Mouse (Mus musculus) fibroblast of lung, adult 2 months (primary cell): ENCODE measurements at regions not wholly inside any gene's neighbourhood (a gene's known extent, or its start where the extent isn't known, plus 50 kb on each side); places are given as distances from the start of the nearest gene placed in this dataset.

Experiments used
- DNase-seq: peaks from one replicate; pipeline ENCODE4 v3.0.0-alpha.2; 2011; ENCODE audit warnings: low read depth

DNA sequence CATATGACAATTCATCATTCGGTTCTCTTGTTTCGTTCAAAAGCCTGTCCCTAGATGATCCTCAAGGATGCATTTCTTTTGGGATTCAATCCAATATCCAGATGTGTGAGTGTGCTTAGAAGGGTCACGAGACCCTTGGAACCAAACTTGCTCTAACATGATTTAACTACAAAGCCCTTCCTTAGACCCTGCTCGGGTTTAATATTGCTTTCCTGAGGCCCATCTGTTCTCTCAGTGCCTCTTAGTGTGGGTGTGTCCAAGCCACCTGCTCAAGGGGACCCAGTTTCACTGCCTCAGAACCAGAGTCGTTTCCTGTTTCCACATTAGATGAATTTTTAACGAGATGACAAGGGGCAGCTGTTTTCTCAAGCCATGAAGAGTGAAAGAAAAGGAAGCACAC is 147.3 kb upstream of the Usp24 start:
- no peak for DNase-seq

- no peak for DNase-seq
Observed at GRCm38 (mm10) chr4:106169466-106169865, 146.5 kb upstream of the Usp24 start.

DNA sequence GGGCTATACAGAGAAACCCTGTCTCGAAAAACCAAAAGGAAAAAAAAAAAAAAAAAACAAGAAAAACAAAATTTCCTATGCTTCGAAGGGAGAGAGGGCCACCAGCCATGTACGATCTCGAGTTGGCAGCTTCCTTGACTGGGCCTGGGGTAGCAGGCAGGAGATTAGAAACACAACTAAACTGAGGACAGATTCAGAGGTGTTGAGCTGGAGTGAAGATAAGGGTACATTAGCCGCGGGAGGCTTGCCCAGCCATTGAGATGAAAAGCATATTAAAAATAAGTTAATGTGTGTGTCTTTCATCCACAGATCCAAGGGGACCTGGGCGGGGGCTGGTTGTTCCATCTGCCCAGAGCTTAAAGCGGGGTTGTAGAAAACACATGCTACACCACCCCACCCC is 145.3 kb upstream of the Usp24 start:
- no peak for DNase-seq

- no peak for DNase-seq
Observed at GRCm38 (mm10) chr4:106175352-106175751, 140.7 kb upstream of the Usp24 start.

DNA sequence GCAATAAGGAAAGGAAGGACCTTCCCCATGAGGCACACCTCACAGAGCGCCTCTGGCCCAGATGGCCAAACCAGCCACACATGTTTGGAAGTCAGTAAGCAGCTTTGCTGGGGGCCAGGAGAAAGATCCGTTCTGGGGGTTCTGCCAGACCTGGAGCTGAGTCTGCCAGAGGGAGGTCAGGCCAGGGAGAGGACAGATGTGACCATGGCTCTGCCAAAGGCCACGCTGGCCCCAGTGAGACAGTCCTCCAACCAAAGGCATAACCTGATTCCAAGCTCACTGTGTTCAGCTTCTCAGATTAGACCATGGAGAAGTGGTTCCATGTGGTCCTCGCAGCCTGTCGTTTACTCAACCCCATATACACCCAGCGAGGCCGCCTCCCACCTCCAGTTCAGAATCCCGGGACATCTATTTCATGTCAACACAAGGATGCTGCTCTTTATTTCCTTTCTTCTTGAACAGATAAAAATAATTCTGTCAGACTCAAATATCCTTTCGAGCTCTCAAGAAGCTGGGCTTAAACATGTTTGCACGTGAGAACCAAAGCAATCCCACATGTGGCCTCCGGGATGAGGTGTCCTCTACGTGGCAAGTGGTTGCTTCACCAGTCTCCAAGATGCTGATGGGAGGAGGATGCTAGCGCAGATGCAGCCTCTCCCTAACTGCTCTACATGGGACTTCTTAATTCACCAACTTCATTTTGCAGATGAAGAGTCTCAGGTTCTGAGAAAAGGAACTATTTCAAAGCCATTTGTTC is 130.1 kb upstream of the Usp24 start:
- DNase-seq = peak; percentile 15

- peak; percentile 62 for DNase-seq
Observed at GRCm38 (mm10) chr4:106186684-106187083, 129.3 kb upstream of the Usp24 start.

- DNase-seq = no peak
Observed at GRCm38 (mm10) chr4:106190248-106190647, 125.8 kb upstream of the Usp24 start.

GRCm38 (mm10) chr4:106191331-106191730 is 124.7 kb upstream of the Usp24 start:
- DNase-seq = no peak

DNA sequence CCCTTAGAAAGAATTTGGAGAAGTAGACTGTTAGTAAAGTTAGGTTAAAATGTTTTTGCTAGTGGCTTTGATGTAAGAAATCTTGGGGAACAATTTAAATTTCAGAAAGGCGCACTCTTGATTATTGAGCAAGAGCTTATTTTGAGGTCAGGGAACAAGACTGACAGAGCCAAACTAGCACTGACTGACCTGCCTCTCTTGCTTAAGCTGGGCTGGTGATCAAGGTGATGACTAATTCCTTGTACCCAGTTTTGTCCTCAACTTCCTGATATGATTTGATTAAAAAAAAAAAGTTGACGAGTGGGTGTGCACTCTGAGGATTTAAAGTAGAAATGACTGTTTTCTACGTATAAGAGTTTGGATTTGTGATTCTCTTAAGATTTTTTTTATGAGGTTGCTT is 124.2 kb upstream of the Usp24 start:
- DNase-seq = peak; percentile 67

GRCm38 (mm10) chr4:106193204-106193945 is 122.6 kb upstream of the Usp24 start:
- DNase-seq = peak; percentile 73

- peak; percentile 67 for DNase-seq
Observed at GRCm38 (mm10) chr4:106195497-106196166, 120.4 kb upstream of the Usp24 start.

GRCm38 (mm10) chr4:106199833-106200232 is 116.2 kb upstream of the Usp24 start:
- no peak for DNase-seq

GRCm38 (mm10) chr4:106200241-106200640 is 115.8 kb upstream of the Usp24 start:
- no peak for DNase-seq

DNA sequence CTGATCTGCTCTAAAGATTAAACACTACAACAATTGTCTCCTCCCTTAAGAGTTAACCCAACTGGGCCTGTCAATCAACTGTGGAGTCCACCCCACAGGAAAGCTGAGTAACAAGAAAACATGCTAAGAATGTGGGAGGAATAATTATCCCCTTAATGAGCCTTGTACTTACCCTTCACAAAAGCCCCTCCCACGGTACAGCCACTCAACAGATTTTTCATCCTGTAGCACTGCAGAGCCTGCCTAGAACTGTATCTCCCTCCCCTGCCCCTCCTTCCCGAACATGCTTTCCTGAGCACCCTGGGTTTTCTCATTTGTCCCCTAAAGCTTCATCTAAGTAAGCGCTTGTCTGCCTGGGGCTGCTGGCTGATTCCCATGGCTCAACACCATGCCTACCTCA is 113.5 kb upstream of the Usp24 start:
- no peak for DNase-seq

- peak; percentile 20 for DNase-seq
Observed at GRCm38 (mm10) chr4:106205200-106205599, 110.8 kb upstream of the Usp24 start.

DNA sequence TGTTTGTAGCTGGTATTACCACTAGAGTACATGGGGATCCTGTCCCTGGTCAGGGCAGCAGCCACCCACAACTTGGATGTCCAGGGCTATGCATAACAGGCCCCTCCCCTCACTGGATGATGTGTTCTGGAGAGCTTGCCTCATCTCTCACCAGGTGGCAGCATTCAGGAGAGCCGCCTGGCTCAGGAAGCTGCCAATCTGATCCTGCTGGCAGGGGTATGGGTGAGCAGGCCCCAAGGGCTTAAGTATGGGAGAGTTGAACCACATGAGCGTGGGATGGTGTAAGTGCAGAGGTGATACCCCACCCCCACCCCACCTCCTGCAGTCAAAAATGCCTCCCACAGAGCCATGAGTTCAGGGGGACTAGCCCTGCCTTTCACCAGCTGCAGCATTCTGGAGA is 110.0 kb upstream of the Usp24 start:
- DNase-seq = no peak

- no peak for DNase-seq
Observed at GRCm38 (mm10) chr4:106209465-106209864, 106.5 kb upstream of the Usp24 start.

- no peak for DNase-seq
Observed at GRCm38 (mm10) chr4:106209975-106210374, 106.0 kb upstream of the Usp24 start.

- DNase-seq = no peak
Observed at GRCm38 (mm10) chr4:106214170-106214569, 101.8 kb upstream of the Usp24 start.

DNA sequence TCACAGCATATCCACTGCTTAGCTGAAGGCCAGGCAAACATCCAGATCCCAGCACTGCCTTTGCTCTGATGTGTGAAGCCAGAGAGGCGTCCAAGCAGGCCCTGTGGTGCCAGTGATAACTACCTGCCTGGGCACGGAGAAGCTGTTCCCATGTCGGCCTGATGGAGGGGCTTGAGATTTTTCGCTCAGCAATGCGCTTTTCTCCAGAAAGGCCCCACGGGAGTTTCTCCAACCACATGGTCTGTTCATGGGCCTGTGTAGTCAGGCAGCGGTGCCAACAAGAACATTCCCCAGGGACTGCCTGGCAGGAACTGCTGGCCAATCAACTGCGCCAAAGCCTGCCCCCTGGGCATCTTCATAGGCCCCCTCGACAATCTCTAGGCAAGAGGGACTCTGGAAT is 95.4 kb upstream of the Usp24 start:
- no peak for DNase-seq

DNA sequence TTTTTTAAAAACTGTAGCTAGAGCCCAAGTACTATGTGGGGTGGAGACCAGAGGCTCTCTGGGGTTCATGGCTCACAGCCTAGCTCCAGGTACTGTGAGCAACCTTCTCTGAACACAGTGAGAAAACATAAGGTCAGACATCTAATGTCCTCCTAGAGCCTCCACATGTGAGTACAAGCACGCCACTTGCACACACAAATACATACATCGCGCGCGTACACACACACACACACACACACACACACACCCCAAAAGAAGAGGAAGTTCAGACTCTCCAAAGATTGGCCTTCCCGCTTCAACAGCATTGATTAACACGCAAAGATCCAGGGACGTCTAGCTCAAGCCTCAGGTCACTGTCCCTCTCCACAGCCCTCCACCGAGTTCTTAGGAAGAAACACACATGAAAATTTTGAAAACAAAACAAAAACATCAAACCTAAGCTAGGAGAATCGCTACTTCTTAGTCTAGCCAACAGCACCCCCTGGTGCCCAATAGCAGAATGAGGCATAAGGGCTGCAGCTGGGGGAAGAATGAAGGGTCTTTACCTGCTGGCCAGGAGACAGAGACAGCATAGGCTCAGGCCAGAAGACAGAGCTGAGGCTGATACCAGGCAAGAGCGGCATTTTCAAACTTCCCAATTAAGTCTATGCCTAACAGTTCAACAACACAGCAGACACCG is 90.7 kb upstream of the Usp24 start:
- DNase-seq = no peak

DNA sequence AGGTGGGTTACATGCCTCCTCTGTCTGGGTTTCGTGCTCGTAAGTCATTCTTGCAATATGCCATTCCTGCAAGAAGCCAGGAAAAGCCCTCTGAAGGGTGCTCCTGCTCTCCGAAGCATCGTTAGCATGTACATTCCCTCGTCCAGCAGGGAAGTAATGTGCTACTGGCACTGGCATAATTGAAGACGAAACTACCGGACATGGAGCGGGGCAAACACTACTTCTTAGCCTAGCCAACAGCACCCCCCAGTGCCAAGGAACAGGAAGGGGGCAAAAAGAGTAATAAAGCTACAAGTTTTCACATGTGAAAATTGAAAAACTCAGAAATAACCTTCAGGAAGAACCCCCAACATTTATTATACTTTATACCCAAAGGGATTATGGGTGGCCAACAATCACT is 88.6 kb upstream of the Usp24 start:
- DNase-seq = no peak
